Mouse (Mus musculus) lung, adult 2 months (tissue): ENCODE data around the gene Glis1. TPM values are rescaled to one million over a fixed set of nuclear protein-coding genes. Genes with fewer than 3 reads are reported as not detected.

Experiments used
- DNase-seq: peaks from one replicate; pipeline ENCODE4 v3.0.0; 2022
- H3K4me1 ChIP-seq: fragments of 200-500 bp; 2 replicates; pipeline ENCODE4 v1.6.1; 2011; ENCODE audit warnings: low read length; ENCODE audit not compliant: control insufficient read depth, insufficient read depth
- H3K4me3 ChIP-seq: fragments of 200-500 bp; replicated peaks from 2 replicates; pipeline ENCODE3; 2011; ENCODE audit warnings: low read depth, mild to moderate bottlenecking, control low read depth, low read length; ENCODE audit errors: extremely low read depth
- CTCF ChIP-seq: fragments of 200-500 bp; IDR thresholded peaks from 2 replicates; pipeline ENCODE4 v1.5.1; 2011; ENCODE audit warnings: mild to moderate bottlenecking, low read length, control low read depth; ENCODE audit not compliant: insufficient read depth
- POLR2A ChIP-seq: fragments of 200-500 bp; IDR thresholded peaks from 2 replicates; pipeline ENCODE4 v1.6.1; 2011; ENCODE audit warnings: low read depth, mild to moderate bottlenecking, control low read depth, low read length, borderline replicate concordance; ENCODE audit errors: extremely low read depth
- WGBS: fragments of 180-500 bp; shearing (Covaris S2); methylation state at CpG from one replicate; pipeline ENCODE4 v1.1.7; 2018; 5-methylcytosine and 5-hydroxymethylcytosine counted together
- polyA plus RNA-seq: library from polyadenylated mRNA; depleted of rRNA; stranded (reverse); fragments of >200 nt; gene quantifications from 2 replicates; pipeline ENCODE4 v1.2.3, GENCODE M21; 2012

Gene Glis1
- polyA plus RNA-seq, 1 experiment = 0.78 TPM

DNA sequence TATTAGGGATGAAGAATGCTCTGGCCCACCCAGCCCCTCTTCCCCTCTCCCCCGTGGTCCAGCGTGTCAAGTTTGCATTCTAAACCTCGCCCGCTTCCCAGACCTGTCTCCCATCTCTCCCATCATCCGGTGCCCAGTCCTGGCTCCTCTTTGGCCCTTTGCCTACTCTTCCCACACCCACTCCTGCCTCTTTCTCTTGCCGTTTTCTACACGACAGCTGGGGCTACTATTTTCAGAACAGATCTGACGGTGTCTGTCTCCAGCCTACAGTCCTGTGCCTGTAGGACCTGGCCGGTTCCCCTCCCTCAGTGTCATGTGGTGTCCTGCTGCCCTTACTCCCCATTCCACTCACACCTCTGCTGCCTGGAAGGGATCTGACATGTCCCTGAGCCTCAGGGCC, 7.8 kb upstream of the Glis1 start:
- Histone ChIP-seq H3K4me1 (no peaks in the 10 kb centered on the region), H3K4me3 (no peak overlapping the region)
- WGBS = 73% methylated on average over 9 of the region's 9 CpGs
- no peak for TF ChIP-seq POLR2A
- no peak for DNase-seq

DNA sequence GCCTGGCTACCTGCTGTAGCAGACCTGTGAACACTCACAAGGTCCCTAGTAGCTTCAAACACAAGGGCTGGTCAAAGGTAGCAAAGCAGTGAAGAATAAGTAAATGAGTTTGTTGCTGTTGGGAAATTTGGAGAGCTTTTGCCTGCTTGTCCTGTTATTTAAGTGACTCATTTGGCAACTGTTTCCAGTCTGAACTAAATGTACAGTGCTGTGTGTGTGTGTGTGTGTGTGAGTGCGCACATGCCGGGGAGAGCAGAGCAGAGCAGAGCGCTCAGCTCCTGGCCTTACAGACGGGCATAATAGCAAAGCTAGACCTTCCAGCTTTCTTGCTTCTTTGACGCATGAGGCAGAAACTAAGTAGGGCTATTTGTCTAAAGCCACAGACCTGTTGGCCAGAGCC, 1.7 kb upstream of the Glis1 start:
- DNase-seq = no peak
- TF ChIP-seq POLR2A (no peak), CTCF (no peak)
- Histone ChIP-seq H3K4me3 (no peak overlapping the region), H3K4me1 (0 out of 2 replicates have a peak, but pooled peaks cover 3% of the 10 kb centered on the region)
- 83% methylated on average over 5 of the region's 5 CpGs for WGBS

- H3K4me1 ChIP-seq = 0 out of 2 replicates have a peak, but pooled peaks cover 3% of the 10 kb centered on the region
- peak overlapping the region; percentile 30 for H3K4me3 ChIP-seq
- WGBS = 9% methylated on average over 15 of the region's 15 CpGs
- no peak for DNase-seq
- TF ChIP-seq POLR2A (no peak), CTCF (no peak)
Observed at GRCm38 (mm10) chr4:107433998-107434355, 414 bp upstream of the Glis1 start.

- WGBS = 8% methylated on average over 47 of the region's 47 CpGs
- H3K4me1 ChIP-seq = 0 out of 2 replicates have a peak, but pooled peaks cover 3% of the 10 kb centered on the region
- no peak overlapping the region for H3K4me3 ChIP-seq
- DNase-seq = peak; percentile 9
- no peak for TF ChIP-seq POLR2A
- TF ChIP-seq CTCF = no peak
Observed at GRCm38 (mm10) chr4:107435238-107435946, 1.0 kb downstream of the Glis1 start.

DNA sequence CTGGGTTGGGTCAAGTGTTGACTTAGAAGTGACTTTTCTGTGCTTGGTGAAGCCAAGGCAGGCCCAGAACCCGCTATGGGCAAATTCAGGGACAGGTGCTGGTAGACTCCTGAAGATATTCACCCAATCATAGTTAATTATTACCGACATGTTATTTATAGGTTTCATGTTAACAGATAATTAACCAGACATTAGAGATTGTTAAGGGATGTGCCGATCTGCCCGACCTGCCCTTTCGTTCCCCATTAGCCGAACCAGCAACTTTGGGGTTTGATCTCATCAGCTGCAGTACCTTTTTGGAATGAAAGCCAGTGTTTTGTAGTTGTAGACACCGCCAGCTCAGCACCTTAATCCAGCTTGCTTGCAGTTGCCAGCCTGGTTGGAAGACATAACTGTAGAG, 2.1 kb downstream of the Glis1 start:
- TF ChIP-seq POLR2A = no peak
- Histone ChIP-seq H3K4me1 (0 out of 2 replicates have a peak, but pooled peaks cover 3% of the 10 kb centered on the region), H3K4me3 (no peak overlapping the region)
- no peak for DNase-seq
- WGBS = 95% methylated on average over 7 of the region's 7 CpGs

GRCm38 (mm10) chr4:107438741-107439140, 4.3 kb downstream of the Glis1 start:
- 0 out of 2 replicates have a peak, but pooled peaks cover 3% of the 10 kb centered on the region for H3K4me1 ChIP-seq
- 93% methylated on average over 8 of the region's 8 CpGs for WGBS
- DNase-seq = no peak
- no peak overlapping the region for H3K4me3 ChIP-seq
- TF ChIP-seq CTCF (no peak), POLR2A (no peak)

DNA sequence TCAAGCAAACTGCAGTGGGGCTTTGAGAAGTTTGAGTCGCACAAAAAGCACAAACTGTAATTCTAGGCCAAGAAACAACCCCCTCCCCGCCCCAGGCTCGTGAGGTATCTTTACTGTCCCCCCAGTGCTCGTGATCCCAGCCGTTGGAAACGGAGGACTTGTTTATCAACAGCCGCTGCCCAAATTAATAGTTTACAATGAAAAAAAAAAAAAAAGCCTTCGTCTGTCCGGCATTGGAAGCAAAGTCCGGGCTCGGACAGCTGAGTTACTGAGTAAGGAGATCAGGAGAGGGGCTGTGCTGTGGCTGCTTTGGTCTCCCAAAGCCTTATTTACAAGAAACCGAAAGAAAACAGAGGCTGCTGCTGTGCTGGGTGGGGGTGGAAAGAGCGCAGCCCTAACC, 5.9 kb downstream of the Glis1 start:
- DNase-seq = no peak
- no peak overlapping the region for H3K4me3 ChIP-seq
- WGBS = 21% methylated on average over 13 of the region's 13 CpGs

GRCm38 (mm10) chr4:107442288-107442687, 7.9 kb downstream of the Glis1 start:
- WGBS = 76% methylated on average over 11 of the region's 11 CpGs
- TF ChIP-seq POLR2A (no peak), CTCF (no peak)

More for the DNA sequence above, 5.9 kb downstream of the Glis1 start:
- no peaks in the 10 kb centered on the region for H3K4me1 ChIP-seq
- no peak for TF ChIP-seq CTCF
- no peak for TF ChIP-seq POLR2A

DNA sequence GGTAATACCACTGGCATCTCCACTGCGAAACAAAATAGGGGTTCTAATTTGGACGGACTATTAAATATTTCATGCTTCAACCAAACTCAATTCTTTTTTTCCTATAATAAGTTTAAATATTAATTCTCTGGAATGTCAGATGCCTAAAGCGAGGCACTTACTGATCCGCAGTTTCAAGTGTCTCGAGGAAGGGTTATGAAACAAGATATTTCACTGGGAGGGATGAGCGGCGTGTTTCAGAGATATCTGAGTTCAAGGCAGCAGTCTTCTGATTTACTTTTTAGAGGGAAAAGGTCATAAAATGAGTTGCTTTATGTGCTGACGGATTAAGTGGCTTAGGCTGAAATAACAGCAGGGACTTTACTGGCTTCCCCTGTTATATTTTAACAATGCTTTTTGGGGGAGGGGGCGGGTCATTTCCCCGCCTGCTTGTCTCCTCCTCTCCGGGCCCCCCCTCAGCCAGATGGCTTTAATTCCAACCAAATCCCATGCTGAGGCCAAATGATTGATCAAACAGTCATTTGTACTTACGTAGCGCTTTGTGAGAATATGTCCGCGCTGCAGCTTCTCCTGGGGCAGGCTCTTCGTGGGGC, 8.6 kb downstream of the Glis1 start:
- no peak for DNase-seq
- no peaks in the 10 kb centered on the region for H3K4me1 ChIP-seq
- WGBS = 67% methylated on average over 16 of the region's 16 CpGs
- TF ChIP-seq CTCF = no peak
- H3K4me3 ChIP-seq = no peak overlapping the region

More at GRCm38 (mm10) chr4:107442288-107442687, 7.9 kb downstream of the Glis1 start:
- H3K4me3 ChIP-seq = no peak overlapping the region
- H3K4me1 ChIP-seq = no peaks in the 10 kb centered on the region
- DNase-seq = no peak

DNA sequence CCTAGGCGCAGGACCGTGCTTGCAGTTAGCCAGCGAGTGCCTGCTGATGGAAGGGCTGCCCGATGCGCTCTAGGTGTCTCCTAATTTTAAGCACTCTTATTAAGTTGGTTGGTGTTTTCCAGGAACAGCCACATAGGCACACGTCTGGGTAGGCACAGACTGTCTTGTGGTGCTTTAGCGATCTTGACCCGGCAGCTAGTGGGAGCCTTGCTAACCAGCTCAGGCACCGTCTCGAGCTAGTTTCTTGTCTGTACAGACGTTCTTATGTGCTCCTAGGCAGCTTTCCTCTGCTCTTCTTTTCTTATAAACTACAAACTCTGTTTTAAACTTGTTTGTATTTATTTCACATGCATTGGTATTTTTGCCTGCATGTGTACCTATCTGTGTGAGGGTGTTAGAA, 9.2 kb downstream of the Glis1 start:
- DNase-seq = no peak
- H3K4me1 ChIP-seq = no peaks in the 10 kb centered on the region
- WGBS = 79% methylated on average over 11 of the region's 11 CpGs
- no peak overlapping the region for H3K4me3 ChIP-seq
- TF ChIP-seq CTCF = no peak
- no peak for TF ChIP-seq POLR2A

DNA sequence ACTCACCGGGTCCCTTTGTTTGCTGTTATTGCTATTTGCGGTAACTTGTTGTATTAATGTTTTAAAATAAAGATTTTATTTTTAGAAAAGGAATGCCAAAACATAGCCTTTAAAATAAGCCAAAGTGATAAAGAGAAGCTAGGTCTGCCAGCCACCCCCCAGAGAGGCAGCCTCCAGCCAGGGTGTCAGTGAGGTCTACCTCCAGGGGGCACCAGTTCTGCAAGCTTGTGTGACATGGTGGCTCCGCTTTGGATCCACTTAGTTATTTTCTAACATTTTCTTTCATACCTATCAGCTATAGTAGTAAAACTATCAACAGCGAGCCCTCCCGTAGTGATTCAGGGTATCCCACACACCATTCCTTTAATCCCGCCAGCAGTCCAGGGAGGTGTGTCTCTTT, 14.1 kb downstream of the Glis1 start:
- Histone ChIP-seq H3K4me3 (no peak overlapping the region), H3K4me1 (no peaks in the 10 kb centered on the region)
- TF ChIP-seq POLR2A = no peak
- TF ChIP-seq CTCF = 0 out of 2 replicates have a peak, but pooled peaks have one; percentile 18
- WGBS = 81% methylated on average over 6 of the region's 6 CpGs
- DNase-seq = no peak
